Mouse (Mus musculus) T-helper 17 cell (primary cell): Measurements from ENCODE around the gene Ptprg.

Source experiments
- in situ Hi-C, 2 experiments: fragments of 300-600 bp; cut with MboI, MseI; formaldehyde crosslinking; loops; 1 replicate in 1 of 2; 2 replicates in 1 of 2; pipeline ENCODE4 v1.15.1; 2025; ENCODE audit warnings: high pct_unique_total_duplicates in 2 of 2

The Ptprg gene

DNA sequence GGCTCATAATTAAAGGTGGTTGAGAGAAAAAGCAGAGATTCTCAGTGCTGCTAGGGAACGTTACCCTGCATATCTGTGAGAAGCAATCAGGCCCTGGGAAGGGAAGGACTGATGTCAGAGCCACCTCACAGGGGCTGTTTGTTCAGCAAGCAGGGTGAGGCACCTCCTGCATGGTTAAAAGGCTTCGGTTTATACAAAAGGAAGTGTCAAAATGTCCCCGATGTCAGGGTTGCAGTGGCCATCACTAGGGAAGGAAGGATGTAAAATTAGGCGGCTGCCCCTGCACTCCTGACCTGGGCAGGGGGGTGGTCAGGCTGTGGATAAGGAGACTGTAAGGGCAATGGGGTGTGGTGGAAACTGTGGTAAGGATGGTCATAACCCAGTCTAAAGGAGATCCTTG lies 583.2 kb downstream of the Ptprg start:
- in situ Hi-C loops, result no loop called here

DNA sequence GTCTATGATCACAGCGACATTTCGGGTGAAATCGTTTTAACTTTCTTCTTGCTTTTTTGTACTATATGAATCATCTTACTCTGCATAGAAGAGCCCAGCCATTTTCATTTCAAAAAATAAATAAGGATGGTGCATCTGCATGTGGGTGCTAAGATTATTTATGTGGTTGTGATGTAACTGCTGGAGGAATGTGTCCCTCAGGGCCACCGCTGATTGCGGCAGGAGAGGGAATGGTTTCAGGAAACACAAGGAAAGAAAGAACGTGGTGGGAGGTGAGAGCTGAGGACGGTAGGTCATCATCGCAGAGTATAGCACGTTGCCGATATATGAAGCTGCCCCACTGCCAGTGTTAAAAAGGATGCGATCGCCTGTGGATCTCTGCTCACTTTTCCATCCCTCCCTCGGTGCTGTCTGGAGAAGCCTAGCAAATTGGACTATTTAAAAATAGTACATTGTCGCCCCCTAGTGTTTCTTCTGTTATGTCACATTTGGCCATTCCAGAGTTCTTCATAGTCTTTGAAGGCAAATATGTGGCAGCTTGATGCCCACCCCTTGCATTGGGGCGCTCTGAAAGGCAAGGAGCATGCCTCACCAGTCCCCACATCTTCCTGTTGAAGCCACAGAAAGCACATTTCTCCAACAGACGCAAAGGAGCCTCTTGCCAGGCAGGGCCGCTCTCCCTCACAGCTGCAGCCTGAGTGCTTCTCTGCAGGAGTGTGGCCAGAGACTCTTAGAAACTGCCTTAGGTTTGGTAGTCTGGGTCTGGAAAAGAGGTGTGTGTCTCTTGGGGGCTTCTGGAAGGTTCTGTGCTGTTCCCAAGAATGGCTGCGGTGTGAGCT lies 586.5 kb downstream of the Ptprg start:
- in situ Hi-C loops, result no loop called here

DNA sequence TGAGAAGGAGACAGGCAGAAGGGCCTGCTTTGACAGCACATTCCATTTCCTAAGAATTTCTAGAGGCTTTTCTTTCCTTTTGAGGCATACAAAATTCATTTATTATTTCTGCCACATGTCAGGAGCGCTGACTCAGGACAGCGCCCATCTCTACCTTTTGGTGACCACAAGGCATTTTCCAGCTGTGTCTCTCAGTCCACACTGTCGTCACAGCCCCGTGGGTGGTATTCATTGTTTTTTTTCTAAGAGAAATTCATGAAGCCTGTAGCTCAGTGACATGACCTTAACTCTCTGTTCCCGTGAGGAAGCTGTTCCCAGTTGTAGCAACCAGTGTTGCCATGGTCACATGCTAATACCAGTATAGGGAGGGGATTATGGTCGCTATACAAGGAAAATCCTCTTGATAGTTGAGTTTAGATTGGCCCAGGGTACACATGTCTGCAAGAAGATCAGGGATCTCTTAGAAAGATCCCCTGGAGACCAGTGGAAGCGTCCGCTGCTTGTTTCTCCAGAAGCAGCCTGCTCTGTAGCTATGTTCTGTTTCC lies 590.7 kb downstream of the Ptprg start:
- in situ Hi-C loops, result no loop called here

DNA sequence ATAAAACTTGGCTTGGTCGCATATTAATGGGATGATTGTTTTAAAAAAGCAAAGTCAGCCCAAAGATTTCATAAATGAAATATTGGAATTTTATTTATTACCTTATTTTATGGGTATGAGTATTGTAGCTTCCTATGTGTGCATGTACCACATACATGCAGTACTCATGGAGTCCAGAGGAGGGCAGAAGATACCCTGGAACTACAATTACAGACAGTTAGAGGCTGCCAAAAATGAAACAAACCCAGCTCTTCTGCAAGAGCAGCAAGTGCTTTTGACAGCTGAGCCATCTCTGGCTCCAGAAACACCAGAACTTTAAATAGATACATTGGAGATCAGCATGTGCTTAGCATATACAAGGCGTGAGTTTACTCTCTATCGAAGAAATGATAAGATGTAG lies 592.6 kb downstream of the Ptprg start:
- in situ Hi-C loops, result no loop called here

DNA sequence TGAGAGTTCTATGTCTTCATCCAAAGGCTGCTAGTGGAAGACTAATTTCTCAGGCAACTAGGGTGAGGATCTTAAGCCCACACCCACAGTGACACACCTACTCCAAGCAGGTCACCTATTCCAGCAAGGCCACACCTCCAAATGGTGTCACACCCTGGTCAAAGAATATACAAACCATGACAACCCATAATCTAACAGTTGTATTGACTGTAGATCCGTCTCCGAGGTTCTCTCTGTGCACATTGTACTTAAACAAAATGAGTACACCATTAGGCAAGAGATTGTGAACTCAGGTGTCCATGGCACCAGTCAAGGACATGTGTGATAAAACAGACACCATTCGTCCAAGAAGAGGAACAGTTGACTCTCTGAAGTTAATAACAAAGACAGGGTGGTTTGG lies 596.2 kb downstream of the Ptprg start:
- in situ Hi-C loops, result no loop called here

- in situ Hi-C loops, result no loop called here
Measured at GRCm38 (mm10) chr14:12151927-12152326, 598.6 kb downstream of the Ptprg start.

GRCm38 (mm10) chr14:12152748-12153147 lies 599.4 kb downstream of the Ptprg start:
- in situ Hi-C loops, result no loop called here

DNA sequence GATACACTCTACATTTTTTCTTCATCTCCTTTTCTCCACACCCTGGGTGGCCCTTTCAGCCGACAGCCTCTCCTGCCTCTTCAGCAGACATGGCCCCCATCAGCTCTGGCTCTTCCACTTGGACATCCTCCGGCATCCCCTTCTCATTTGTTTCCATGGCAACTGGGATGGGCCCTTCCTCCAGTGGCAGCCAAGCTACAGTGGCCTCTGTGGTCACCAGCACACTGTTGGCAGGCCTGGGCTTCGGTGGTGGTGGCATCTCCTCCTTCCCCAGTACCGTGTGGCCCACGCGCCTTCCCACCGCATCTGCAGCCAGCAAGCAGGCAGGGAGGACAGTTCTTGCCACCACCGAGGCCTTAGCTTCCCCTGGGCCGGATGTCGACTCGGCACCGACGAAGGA lies 600.3 kb downstream of the Ptprg start:
- in situ Hi-C loops, result no loop called here

DNA sequence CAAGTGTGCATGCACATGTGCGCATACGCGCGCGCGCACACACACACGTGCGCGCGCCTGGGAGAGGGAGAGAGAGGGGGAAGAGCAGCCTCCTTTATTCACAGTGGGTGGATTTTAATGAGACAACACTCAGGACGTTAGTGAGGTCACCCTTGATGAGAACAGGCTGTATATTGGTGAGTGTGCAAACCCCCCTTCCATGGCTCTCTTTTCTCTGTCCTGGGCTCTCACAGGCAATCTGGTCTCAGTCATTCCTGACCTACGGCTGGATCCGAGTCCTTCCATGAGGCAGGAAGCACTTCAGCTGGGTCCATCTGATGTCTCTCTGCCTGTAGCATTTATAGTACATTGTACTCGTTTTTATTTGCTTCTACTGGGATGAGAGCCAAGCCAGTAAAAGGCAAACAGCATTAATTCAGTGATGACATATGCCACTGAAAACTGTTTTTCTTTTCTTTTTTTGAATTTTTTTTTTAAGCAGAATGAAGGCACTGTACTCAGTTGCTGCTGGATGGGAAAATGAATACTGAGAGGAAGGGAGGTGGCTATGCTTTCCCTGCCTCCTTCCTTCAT lies 608.5 kb downstream of the Ptprg start:
- in situ Hi-C loops, result no loop called here

DNA sequence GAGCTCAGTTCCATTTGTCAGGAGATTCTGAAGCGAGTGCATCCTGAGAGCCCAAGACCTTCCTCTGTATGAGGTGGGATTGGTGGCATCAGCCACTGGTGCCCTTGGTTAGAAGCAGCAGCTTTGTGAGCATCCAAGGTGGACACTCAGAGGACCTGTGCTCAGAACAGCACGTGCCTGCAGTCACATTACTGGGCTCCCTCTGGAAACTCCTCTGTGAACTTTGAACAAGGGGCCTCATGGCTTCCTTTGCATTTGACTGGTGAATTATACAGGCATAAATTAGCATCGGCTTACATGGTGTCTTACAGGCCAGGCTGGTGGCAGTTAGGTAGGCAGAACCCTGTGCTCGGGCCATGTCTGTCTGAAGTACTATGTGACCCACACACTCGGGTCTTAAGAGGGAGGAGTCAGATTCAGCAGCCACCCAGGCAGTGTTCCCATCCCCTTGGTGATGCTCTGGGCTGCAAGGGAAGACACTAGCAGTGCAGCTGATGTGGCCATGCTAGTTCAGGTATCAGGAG lies 609.1 kb downstream of the Ptprg start:
- in situ Hi-C loops, result no loop called here

GRCm38 (mm10) chr14:12163196-12163595 lies 609.9 kb downstream of the Ptprg start:
- in situ Hi-C loops, result no loop called here

GRCm38 (mm10) chr14:12167215-12167614 lies 613.9 kb downstream of the Ptprg start:
- in situ Hi-C loops, result no loop called here

DNA sequence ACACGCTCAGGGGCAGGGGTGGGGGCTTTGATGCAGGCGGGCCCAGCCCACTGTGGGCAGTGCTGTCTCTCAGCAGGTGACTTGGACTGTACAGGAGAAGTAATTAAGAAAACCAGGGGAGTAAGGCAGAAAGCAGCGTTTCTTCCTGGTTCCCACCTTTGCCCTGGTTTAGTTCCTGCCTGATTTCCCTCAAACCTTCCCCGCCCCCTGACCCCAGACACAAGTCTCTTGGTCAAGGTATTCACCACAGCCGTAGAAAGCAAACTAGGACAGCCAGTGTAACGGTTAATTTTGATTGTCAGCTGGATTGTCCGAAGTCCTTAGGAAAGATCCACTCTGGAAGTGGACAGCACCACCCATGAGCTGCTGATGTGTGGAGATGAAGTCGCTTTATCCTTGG lies 614.3 kb downstream of the Ptprg start:
- in situ Hi-C loops, result no loop called here

GRCm38 (mm10) chr14:12177436-12177835 lies 624.1 kb downstream of the Ptprg start:
- in situ Hi-C loops, result no loop called here

GRCm38 (mm10) chr14:12178645-12179044 lies 625.3 kb downstream of the Ptprg start:
- in situ Hi-C loops, result no loop called here

DNA sequence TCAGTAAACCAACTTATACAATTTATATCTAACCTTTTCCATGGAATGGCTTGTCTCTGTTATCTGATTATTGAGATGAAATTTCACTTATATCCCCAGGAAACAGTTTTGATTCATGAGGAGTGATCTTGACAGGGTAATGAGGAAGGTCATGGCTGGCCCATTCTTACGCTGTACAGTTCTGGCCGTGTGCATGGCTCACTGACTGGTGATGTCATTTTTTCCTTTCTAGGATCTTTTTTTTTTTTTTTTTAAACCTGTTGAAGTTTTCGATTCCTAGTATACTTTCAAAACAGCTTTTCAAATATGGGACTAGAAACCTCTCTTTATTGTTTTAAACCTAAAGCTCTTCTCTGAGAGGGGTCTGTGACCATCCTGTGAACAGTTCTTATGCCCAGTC lies 626.8 kb downstream of the Ptprg start:
- in situ Hi-C loops, result no loop called here

DNA sequence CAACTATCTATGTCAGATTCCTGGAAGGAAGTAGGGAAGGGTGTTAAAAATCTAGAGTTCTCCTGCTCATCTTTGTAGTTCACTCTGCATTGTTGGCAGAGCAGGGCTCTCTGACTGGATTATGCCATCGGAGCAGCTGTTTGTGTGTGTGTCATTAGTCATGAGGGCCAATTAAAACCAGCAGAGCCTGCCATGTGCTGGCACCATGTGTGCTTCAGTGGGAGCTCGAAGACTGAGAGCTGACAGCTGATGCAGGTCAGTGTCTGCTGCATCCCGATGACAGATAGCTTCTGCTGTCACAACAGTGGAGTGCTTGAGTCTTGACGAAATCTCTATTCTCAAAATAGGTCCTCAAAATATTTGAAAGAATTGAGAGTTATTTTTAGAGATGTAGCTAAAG lies 631.7 kb downstream of the Ptprg start:
- in situ Hi-C loops, result no loop called here

GRCm38 (mm10) chr14:12188352-12188751 lies 635.0 kb downstream of the Ptprg start:
- in situ Hi-C loops, result no loop called here

GRCm38 (mm10) chr14:12189266-12189665 lies 635.9 kb downstream of the Ptprg start:
- in situ Hi-C loops, result no loop called here

GRCm38 (mm10) chr14:12189717-12190600 lies 636.6 kb downstream of the Ptprg start:
- in situ Hi-C loops, result no loop called here

DNA sequence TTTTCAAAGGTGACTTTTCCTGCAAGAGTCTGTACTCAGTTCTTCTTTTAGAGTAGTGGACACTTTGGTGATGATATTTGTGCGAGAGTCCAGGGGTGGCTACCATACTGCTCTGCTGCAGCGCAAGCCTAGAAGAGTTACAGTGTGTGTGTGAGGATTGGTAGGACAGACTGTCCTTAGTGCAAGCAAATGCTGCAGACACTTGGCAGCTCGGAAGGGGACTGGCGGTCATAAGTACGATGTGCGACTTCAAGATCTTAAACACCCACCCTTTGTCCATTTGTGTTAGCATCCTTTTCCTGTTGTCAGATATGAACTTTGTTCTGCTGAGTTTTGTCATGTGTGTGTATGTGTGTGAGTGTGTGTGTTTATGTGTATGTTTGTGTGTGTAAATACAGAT lies 637.7 kb downstream of the Ptprg start:
- in situ Hi-C loops, result no loop called here

GRCm38 (mm10) chr14:12198735-12199134 lies 645.4 kb downstream of the Ptprg start:
- in situ Hi-C loops, result no loop called here
